Mouse (Mus musculus): ENCODE results near the gene Slc23a2. TPM values are rescaled to one million over a fixed set of nuclear protein-coding genes. Genes with fewer than 3 reads are reported as not detected.

Slc23a2 gene
- polyA plus RNA-seq, 1 experiment from 2014 or later, result 11.7 TPM

DNA sequence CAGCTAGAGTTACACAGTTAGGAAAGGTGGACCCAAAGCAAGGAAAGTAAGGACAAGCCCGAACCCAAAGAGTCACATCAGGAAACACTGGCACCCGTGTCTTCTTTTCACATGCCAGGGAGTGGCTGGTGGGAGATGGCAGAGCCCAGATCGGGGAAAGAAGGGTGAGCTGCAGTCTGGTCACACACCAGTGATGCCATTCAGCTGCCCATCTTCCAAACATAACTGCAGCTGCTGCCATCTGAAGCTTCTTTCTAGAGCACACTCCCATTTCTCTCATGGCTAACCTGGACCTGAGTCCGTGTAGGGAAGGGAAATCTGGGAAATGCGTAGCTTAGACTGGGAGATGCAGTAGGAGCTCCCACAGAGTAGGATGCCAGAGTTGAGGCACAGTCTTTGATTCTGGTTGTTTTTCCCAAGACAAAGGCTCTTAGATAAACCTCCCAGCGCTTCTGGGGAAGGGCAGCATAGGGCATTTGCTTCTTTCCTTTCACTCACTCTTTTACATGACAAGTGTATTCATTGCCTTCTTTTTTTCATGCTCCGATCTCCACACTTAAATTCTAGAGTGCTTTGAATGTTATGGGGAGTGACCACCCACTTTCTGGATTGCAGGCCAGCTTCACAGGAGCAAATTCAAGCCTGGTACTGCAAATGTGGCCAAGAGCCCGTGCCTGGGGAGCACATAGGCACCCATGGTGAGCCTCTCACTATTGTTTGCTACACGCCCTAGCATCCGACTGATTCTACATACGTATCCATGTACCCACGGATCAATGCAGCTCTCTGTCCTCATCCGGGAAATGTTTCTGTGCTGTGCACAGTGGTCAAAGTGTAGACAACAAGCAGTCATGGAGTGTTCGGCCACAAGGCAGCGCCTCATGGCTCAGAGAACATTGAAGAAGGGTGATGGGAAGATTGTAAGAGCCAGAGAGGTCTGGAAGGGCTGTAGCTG is 100.3 kb downstream of the Slc23a2 start:
- no peak for TF ChIP-seq CTCF (IDR thresholded peaks at IDR 0.05; ENCODE audit: low read depth)
- ATAC-seq (replicated peaks; ENCODE audit: low FRiP score, low read depth) (no peak), DNase-seq (ENCODE audit: low spot score) (no peak)
- Histone ChIP-seq H3K27me3 (ENCODE audit: insufficient read depth, low read length) (no peaks in the 10 kb centered on the region), H3K4me2 (ENCODE audit: low read length) (no peak overlapping the region), H3K36me3 (ENCODE audit: insufficient read depth, low read length) (no peaks in the 10 kb centered on the region), H3K27ac (no peak overlapping the region), H3K4me3 (replicated peaks; ENCODE audit: low read depth, low read length) (no peak overlapping the region), H3K4me1 (replicated peaks; ENCODE audit: insufficient read depth, low read length) (no peaks in the 10 kb centered on the region), H3K9ac (ENCODE audit: low read depth, low read length) (no peak overlapping the region), H3K9me3 (replicated peaks; ENCODE audit: low read length) (no peaks in the 10 kb centered on the region)
- WGBS, result 82% methylated on average over 15 of the region's 15 CpGs

GRCm38 (mm10) chr2:132043101-132043621 is 101.7 kb downstream of the Slc23a2 start:
- Histone ChIP-seq H3K4me2 (ENCODE audit: low read length) (0 out of 2 replicates have a peak overlapping the region, but pooled peaks have one; percentile 17), H3K36me3 (ENCODE audit: insufficient read depth, low read length) (no peaks in the 10 kb centered on the region), H3K4me3 (replicated peaks; ENCODE audit: low read depth, low read length) (no peak overlapping the region), H3K9ac (ENCODE audit: low read depth, low read length) (no peak overlapping the region), H3K27me3 (ENCODE audit: insufficient read depth, low read length) (no peaks in the 10 kb centered on the region), H3K4me1 (replicated peaks; ENCODE audit: insufficient read depth, low read length) (no peaks in the 10 kb centered on the region), H3K27ac (no peak overlapping the region), H3K9me3 (replicated peaks; ENCODE audit: low read length) (no peaks in the 10 kb centered on the region)
- DNase-seq (ENCODE audit: low spot score), result peak; percentile 74
- peak; percentile 65; the same call in 1 of the 2 replicates for ATAC-seq (replicated peaks; ENCODE audit: low FRiP score, low read depth)
- no peak for TF ChIP-seq CTCF (IDR thresholded peaks at IDR 0.05; ENCODE audit: low read depth)
- 20% methylated on average over 13 of the region's 13 CpGs for WGBS

DNA sequence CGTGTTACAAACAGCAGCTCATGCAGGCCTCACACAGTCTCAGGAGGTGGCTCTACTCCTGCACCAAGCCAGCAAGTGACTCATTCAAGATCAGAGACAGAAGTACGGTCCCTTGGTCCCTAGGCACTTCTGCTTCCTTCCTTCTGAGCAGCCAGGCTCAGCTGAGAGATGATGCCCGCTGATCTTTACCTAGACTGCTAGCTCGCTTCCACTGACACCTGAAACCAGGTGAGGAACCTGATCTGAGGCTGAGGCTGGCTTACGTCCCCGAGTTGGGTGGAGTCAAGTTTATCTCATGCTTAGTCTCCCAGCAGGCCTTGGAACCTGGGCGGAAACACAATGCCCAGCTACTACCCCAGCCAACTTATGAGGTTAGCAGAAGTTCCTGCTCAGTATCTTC is 105.0 kb downstream of the Slc23a2 start:
- TF ChIP-seq CTCF (IDR thresholded peaks at IDR 0.05; ENCODE audit: low read depth), result no peak
- Histone ChIP-seq H3K9me3 (replicated peaks; ENCODE audit: low read length) (no peaks in the 10 kb centered on the region), H3K4me1 (replicated peaks; ENCODE audit: insufficient read depth, low read length) (no peaks in the 10 kb centered on the region), H3K4me3 (replicated peaks; ENCODE audit: low read depth, low read length) (no peak overlapping the region), H3K27me3 (ENCODE audit: insufficient read depth, low read length) (no peaks in the 10 kb centered on the region), H3K4me2 (ENCODE audit: low read length) (no peak overlapping the region), H3K27ac (no peak overlapping the region), H3K9ac (ENCODE audit: low read depth, low read length) (no peak overlapping the region), H3K36me3 (ENCODE audit: insufficient read depth, low read length) (no peaks in the 10 kb centered on the region)
- DNase-seq (ENCODE audit: low spot score) (no peak), ATAC-seq (replicated peaks; ENCODE audit: low FRiP score, low read depth) (no peak)
- WGBS, result 49% methylated on average over 7 of the region's 7 CpGs

DNA sequence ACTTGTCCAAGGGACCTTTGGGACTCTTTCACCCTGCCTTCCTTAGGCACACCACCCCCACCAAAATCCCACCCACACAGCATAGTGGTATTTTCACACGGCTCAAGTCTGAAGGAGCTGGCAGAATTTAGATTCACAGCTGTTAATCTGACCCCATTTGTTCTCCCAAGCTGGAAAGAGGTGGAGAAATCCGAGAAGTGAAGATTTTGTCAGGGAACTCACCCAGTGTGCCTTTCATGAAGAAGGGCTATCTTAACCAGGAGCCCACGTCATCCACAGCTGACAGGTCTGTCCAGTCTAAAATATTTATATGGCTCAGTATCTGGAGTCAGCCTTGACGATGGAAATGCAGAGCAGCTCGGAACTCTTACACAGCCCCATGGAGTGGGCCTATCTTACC is 108.6 kb downstream of the Slc23a2 start:
- no peak for ATAC-seq (replicated peaks; ENCODE audit: low FRiP score, low read depth)
- Histone ChIP-seq H3K27ac (no peak overlapping the region), H3K4me2 (ENCODE audit: low read length) (no peak overlapping the region), H3K4me1 (replicated peaks; ENCODE audit: insufficient read depth, low read length) (no peaks in the 10 kb centered on the region), H3K27me3 (ENCODE audit: insufficient read depth, low read length) (no peaks in the 10 kb centered on the region), H3K9ac (ENCODE audit: low read depth, low read length) (no peak overlapping the region), H3K36me3 (ENCODE audit: insufficient read depth, low read length) (no peaks in the 10 kb centered on the region), H3K9me3 (replicated peaks; ENCODE audit: low read length) (no peaks in the 10 kb centered on the region), H3K4me3 (replicated peaks; ENCODE audit: low read depth, low read length) (no peak overlapping the region)
- WGBS, result 64% methylated on average over 5 of the region's 5 CpGs
- DNase-seq (ENCODE audit: low spot score), result no peak
- TF ChIP-seq CTCF (IDR thresholded peaks at IDR 0.05; ENCODE audit: low read depth), result no peak

DNA sequence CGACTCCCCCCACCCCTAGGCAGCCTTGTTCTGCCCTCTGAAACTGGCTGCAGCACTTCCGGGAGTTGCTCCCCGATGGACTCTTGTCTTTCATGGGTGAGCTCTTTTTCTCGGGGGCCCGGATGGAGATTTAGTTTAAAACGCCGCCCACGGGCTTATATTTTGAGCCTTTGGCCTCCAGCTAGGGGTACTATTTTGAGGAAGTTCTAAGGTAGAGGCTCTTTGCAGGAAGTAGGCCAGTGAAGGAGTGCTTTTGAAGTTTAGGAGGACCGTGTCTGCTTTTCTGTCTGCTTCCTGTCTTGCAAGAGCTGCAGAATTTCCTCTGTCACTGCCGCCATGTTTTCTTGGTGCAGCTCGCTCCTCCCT is 109.5 kb downstream of the Slc23a2 start:
- no peaks in the 10 kb centered on the region; the same call in 1 of the 2 replicates for H3K27me3 ChIP-seq (ENCODE audit: insufficient read depth, low read length)
- H3K27ac ChIP-seq, result no peak overlapping the region
- H3K9me3 ChIP-seq (replicated peaks; ENCODE audit: low read length), result no peaks in the 10 kb centered on the region
- DNase-seq (ENCODE audit: low spot score) (no peak), ATAC-seq (replicated peaks; ENCODE audit: low FRiP score, low read depth) (no peak)
- 71% methylated on average over 11 of the region's 11 CpGs for WGBS
- H3K4me1 ChIP-seq (replicated peaks; ENCODE audit: insufficient read depth, low read length), result peaks cover 6% of the 10 kb centered on the region; the same call in 1 of the 2 replicates
- H3K9ac ChIP-seq (ENCODE audit: low read depth, low read length), result no peak overlapping the region
- no peak overlapping the region for H3K4me2 ChIP-seq (ENCODE audit: low read length)
- TF ChIP-seq CTCF (IDR thresholded peaks at IDR 0.05; ENCODE audit: low read depth), result no peak
- no peaks in the 10 kb centered on the region for H3K36me3 ChIP-seq (ENCODE audit: insufficient read depth, low read length)
- no peak overlapping the region for H3K4me3 ChIP-seq (replicated peaks; ENCODE audit: low read depth, low read length)

- H3K4me1 ChIP-seq (replicated peaks; ENCODE audit: insufficient read depth, low read length), result peaks cover 11% of the 10 kb centered on the region
- DNase-seq (ENCODE audit: low spot score), result no peak
- no peak overlapping the region for H3K27ac ChIP-seq
- no peak overlapping the region for H3K4me2 ChIP-seq (ENCODE audit: low read length)
- WGBS, result 77% methylated on average over 4 of the region's 4 CpGs
- no peak for TF ChIP-seq CTCF (IDR thresholded peaks at IDR 0.05; ENCODE audit: low read depth)
- no peaks in the 10 kb centered on the region for H3K36me3 ChIP-seq (ENCODE audit: insufficient read depth, low read length)
- no peak for ATAC-seq (replicated peaks; ENCODE audit: low FRiP score, low read depth)
- no peak overlapping the region for H3K9ac ChIP-seq (ENCODE audit: low read depth, low read length)
- H3K27me3 ChIP-seq (ENCODE audit: insufficient read depth, low read length), result no peaks in the 10 kb centered on the region; the same call in 1 of the 2 replicates
- H3K4me3 ChIP-seq (replicated peaks; ENCODE audit: low read depth, low read length), result no peak overlapping the region
- H3K9me3 ChIP-seq (replicated peaks; ENCODE audit: low read length), result no peaks in the 10 kb centered on the region
Observed at GRCm38 (mm10) chr2:132034590-132035469, 110.1 kb downstream of the Slc23a2 start.

Measured in kidney, postnatal 0 days (tissue).